Mouse (Mus musculus) bone marrow, adult 2 months (tissue): ENCODE measurements around the gene Golim4. TPM values are rescaled to one million over a fixed set of nuclear protein-coding genes. Genes with fewer than 3 reads are reported as not detected.

Source experiments
- H3K27ac ChIP-seq: fragments of 200-500 bp; 2 replicates; pipeline ENCODE4 v1.5.1; 2012; ENCODE audit warnings: low read depth, mild to moderate bottlenecking, control low read depth, inconsistent platforms, low read length; ENCODE audit not compliant: control insufficient read depth, poor library complexity, insufficient read depth
- H3K4me1 ChIP-seq: fragments of 200-500 bp; 2 replicates; pipeline ENCODE4 v1.6.1; 2011; ENCODE audit warnings: low read length; ENCODE audit not compliant: control insufficient read depth, insufficient read depth
- H3K4me3 ChIP-seq: fragments of 200-500 bp; replicated peaks from 2 replicates; pipeline ENCODE3; 2011; ENCODE audit warnings: mild to moderate bottlenecking, low read depth, low read length, control low read depth; ENCODE audit not compliant: control insufficient read depth
- CTCF ChIP-seq: fragments of 200-500 bp; IDR thresholded peaks from 2 replicates; pipeline ENCODE4 v1.5.1; 2011; ENCODE audit warnings: low read length, control low read depth; ENCODE audit not compliant: control insufficient read depth, insufficient read depth
- POLR2A ChIP-seq: fragments of 200-500 bp; IDR thresholded peaks from 2 replicates; pipeline ENCODE4 v1.6.1; 2011; ENCODE audit warnings: low read depth, mild to moderate bottlenecking, control low read depth, low read length, borderline replicate concordance; ENCODE audit not compliant: control insufficient read depth
- WGBS: fragments of 180-500 bp; shearing (Covaris S2); methylation state at CpG from one replicate; pipeline ENCODE4 v1.1.7; 2018; 5-methylcytosine and 5-hydroxymethylcytosine counted together
- polyA plus RNA-seq: library from polyadenylated mRNA; stranded (reverse); fragments of >200 nt; gene quantifications from 2 replicates; pipeline ENCODE4 v1.2.4, GENCODE M21; 2011; ENCODE audit warnings: low replicate concordance; ENCODE audit not compliant: missing spikeins, insufficient read depth, insufficient read length

Gene Golim4
- polyA plus RNA-seq, 1 experiment = 51.2 TPM

DNA sequence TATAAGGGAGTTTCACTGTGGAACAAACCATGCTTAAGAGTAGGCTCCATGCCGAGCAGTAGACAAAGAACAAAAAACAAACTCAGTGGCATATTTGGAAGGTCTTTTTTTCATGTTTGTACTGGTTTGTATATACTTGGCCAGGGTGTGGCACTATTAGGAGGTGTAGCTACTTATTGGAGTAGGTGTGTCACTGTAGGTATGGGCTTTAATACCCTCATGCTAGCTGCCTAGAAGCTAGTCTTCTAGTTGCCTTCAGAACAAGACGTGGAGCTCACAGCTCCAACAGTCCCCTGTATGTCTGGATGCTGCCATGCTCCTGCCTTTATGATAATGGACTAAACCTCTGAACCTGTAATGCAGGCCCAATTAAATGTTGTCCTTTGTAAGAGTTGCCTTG lies 20.6 kb downstream of the Golim4 start:
- TF ChIP-seq POLR2A (no peak), CTCF (no peak)
- no peak overlapping the region for H3K4me3 ChIP-seq
- H3K4me1 ChIP-seq = no peaks in the 10 kb centered on the region; the same call in 1 of the 2 replicates
- no peak overlapping the region for H3K27ac ChIP-seq
- WGBS = 86% methylated on average over 2 of the region's 2 CpGs

DNA sequence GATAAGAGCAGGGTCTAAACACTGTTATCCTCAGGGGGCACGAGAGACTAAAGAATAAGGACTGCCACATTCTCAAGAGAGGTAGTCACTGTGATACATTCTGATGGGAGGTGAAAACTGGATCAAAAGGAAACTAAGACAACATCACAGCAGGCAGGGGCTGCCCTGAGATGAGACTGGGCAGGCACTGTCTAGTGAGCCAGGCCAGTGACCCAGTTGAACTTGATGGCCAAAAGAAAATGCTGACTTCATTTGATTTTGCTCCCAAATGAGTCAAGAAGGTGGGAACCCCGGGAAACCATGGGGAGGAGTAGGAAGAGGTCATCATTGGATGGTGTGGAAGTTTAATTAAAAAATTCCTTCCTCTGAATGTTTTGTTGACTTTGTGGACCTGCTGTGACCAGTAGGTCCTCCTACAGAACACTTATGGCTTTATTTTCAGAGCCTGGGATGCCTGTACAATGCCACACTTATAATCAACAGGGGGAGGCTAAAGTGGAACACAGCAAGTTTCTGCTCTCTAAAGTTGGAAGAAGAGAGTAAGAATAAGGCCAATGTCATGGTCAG lies 26.0 kb downstream of the Golim4 start:
- Histone ChIP-seq H3K27ac (no peak overlapping the region), H3K4me1 (peaks cover 1% of the 10 kb centered on the region; the same call in 1 of the 2 replicates), H3K4me3 (no peak overlapping the region)
- no peak for TF ChIP-seq POLR2A
- TF ChIP-seq CTCF = no peak
- WGBS = 81% methylated on average over 2 of the region's 2 CpGs

DNA sequence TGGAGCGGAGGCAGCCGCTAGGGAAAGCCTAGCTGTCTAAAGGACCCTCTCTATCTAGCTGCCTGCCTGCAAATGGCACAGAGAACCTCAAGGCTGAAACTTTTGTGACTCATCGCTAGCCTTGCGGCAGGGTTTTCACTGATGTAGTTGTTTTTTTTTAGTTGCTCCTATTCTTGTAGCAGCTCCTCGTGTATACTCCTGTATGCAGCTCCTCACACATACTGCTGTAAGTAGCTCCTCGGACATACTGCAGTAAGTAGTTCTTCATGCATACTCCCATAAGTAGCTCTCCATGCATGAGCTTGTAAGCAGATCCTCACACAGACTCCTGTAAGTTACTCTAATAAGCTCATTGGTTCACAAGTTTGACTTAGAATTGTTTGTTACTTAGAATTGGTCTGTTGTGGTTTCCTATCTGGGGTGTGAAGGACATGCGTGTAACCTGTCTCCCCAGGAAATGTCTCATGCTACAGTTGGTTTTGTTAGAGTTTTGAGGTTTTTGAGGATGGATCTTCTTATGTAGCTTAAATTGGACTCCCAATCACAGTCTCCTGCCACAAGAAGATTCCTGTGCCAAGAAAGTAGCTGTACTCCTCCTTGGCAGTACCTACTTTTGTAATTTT lies 26.7 kb downstream of the Golim4 start:
- Histone ChIP-seq H3K27ac (no peak overlapping the region), H3K4me1 (peaks cover 1% of the 10 kb centered on the region; the same call in 1 of the 2 replicates), H3K4me3 (no peak overlapping the region)
- TF ChIP-seq POLR2A = no peak
- no peak for TF ChIP-seq CTCF
- 66% methylated on average over 7 of the region's 7 CpGs for WGBS

DNA sequence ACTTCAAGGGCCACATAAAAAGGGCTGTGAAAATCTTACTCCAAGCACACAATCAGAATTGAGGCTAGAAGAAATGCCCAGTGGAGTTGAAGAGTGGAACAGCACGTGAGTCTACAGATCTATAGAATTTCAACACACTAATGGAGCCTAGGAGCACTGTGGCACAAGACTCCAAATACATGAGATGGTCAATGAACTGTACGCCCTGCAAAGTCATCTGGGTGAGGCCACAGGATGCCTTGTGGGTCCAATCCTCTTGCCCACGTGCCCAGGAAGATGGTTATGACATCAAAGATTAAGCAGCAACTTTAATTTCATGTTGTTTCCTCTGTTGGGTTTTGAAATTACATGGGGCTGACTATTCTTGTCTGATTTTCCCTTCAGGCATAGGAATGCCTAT lies 30.4 kb downstream of the Golim4 start:
- Histone ChIP-seq H3K4me3 (no peak overlapping the region), H3K27ac (no peak overlapping the region), H3K4me1 (peaks cover 1% of the 10 kb centered on the region; the same call in 1 of the 2 replicates)
- TF ChIP-seq CTCF (no peak), POLR2A (no peak)
- 25% methylated on average over 3 of the region's 3 CpGs for WGBS

DNA sequence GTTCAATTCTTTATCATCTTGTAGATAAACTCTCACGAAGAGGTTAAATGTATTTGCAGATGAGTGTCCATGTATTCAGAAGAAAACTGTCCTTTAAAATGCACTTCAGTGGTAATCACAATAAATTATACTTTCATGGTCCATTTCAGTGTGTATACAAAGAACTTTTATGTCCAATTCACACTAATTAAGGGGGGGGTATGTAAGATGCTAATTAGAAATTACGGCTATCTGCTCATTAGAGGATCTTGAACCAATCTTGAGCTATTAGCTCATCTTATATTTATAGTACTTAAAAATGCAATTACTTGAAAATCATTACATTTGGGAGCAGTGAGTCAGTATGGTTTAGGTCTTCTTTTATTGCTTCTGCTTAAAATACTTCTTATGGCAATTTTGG lies 31.6 kb downstream of the Golim4 start:
- no peak overlapping the region for H3K4me3 ChIP-seq
- peaks cover 1% of the 10 kb centered on the region; the same call in 1 of the 2 replicates for H3K4me1 ChIP-seq
- 86% methylated on average over 2 of the region's 2 CpGs for WGBS
- no peak overlapping the region for H3K27ac ChIP-seq
- TF ChIP-seq CTCF = no peak
- TF ChIP-seq POLR2A = no peak

DNA sequence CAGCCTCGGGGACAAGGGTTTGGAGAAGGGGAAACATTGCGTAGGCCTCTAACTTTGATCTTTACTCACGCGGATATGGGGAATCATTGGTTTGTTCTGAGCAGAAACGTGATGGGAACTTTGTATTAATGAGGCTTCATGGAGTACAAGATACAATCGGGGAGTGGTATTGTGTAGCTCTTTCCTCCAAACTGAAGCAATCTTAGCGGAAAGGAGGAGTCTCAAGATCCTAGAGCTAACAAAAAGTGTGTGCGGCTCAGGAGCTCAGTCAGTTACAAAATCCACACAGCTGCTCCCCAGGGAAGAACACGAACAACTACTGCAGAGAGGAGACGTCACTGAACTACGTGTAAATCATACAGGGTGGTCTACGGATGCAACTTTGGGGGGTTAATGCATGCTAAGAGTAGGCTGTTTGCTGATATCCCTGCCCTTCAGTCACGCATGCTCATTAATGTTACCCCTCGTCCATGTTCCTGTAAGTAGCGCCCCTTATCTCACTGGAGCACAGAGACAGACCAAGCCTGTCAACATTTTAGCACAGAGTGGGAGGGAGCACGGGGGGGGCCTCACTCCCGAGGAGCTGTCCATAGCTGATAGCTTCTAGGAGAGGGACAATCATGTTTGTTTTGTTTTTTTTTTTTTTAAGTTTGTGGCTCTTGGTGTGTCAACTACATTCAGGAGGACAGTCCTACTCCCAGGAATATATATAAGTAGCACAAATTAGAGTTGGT lies 38.8 kb downstream of the Golim4 start:
- Histone ChIP-seq H3K27ac (no peak overlapping the region), H3K4me1 (peaks cover 4% of the 10 kb centered on the region; the same call in 1 of the 2 replicates), H3K4me3 (no peak overlapping the region)

DNA sequence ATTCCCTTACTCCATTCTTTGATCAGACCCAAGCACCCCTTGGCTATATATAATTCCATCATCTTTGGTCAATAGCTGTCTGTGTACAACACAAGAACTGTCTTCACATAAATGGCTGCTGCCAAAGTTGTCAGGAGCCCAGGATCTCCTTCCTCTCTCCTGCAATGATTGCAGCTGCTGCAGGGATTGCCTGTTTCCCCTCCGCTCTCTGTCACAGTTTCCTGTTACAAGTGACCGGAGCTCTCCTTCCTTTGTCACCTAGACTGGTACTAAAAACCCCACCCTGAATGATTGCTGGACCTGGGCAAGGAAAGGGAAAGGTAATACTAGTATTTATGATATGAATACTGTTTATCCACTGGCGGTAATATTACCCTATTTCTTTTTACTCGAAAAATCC lies 44.0 kb downstream of the Golim4 start:
- WGBS = 55% methylated on average over 4 of the region's 4 CpGs
- TF ChIP-seq POLR2A (no peak), CTCF (no peak)
- Histone ChIP-seq H3K27ac (no peak overlapping the region), H3K4me1 (peaks cover 2% of the 10 kb centered on the region; the same call in 1 of the 2 replicates), H3K4me3 (no peak overlapping the region)

More for the DNA sequence above, 38.8 kb downstream of the Golim4 start:
- TF ChIP-seq POLR2A (no peak), CTCF (no peak)
- WGBS = 74% methylated on average over 17 of the region's 17 CpGs

DNA sequence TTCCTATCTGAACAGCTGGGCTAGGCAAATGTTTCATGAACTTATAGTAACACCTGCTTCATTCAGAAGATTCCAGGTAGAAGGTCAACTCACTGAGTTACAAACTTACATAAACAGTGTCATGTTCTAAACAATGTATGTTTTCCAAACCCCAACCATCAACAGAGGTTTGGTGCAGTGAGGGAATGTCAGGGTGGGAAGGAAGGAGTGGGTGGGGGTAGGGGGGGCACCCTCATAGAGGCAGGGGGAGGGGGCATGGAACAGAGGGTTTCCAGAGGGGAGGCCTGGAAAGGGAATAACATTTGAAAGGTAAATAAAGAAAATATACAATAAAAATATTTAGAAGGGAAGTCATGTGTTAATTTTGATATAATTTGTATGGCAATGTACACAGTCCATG lies 46.0 kb downstream of the Golim4 start:
- Histone ChIP-seq H3K4me1 (peaks cover 2% of the 10 kb centered on the region; the same call in 1 of the 2 replicates), H3K4me3 (no peak overlapping the region), H3K27ac (no peak overlapping the region)
- TF ChIP-seq CTCF (no peak), POLR2A (no peak)
